Mouse (Mus musculus): ENCODE measurements around the gene Prkn.

Gene Prkn

GRCm38 (mm10) chr17:12051031-12051430 lies 1210.8 kb downstream of the Prkn start:
- DNase-seq, result no peak

DNA sequence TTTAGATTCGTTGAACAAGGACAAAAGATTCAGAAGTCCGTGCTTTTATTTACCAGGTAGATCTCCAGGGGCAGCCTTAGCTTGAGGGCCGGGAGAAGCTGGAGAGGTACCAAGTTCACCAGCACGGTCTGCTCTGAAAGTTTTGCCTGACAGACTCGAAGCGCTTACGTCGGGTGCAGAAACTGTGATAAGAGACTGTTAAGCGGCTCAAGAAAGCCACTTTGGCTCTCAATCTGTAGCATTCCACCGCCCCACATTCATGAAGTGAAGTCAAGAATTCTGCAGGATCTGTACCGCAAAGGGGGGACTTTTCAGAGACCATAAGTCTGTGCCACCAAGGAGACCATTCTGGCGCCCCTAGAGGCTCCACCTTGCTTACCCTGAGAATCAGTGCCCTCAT lies 1212.5 kb downstream of the Prkn start:
- DNase-seq, result no peak

DNA sequence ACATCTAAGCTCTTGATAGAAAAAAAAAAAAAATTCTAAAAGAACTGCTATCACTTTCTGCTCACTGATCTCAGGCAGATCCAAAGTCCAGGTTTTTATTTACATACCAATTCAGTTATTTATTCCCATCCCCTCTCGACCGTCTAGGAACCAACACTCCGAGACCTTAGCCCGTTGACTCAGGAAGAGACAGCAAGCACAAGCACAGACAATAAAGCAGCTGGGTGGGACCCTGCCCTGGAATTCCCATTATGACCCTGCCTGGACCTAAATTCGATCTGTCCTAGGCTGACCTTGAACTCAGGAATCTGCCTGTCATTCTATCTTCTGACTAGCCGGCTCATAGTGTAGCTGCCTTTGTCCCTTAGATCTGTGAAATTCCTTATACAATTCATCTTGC lies 1218.9 kb downstream of the Prkn start:
- DNase-seq, result no peak

DNA sequence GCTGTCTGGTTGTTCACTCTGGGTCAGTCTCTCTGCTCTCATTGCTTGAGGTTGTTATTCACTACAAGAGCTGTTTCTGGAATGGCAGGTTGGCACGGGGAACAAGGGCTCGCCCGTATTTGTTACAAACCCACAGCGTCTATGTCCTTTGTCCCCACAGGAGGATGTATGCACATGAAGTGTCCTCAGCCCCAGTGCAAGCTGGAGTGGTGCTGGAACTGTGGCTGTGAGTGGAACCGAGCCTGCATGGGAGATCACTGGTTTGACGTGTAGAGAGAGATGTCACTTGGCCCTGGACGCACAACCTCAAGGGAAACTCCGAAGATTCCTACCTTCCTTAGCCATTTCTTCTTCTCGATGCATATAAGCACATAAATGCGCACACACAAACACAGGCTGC lies 1221.2 kb downstream of the Prkn start:
- no peak for DNase-seq

DNA sequence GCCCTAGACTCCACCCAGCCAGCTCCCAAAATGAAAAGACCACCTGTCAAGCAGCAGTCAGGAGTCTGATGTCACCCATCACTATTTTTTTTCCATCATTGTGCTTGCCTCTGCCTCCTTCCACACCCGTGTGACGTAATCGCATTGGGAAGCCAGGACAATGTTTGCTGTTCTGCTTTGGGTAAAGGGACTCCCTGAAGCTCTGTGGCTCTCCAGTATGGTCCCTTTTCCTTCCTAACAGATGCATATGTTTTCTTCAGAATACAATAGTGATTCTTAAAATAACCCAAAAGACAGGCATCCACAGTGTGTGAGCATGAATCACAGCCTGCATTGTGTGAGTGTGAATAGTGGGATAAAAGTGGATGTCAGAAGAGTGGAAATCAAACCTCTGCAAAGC lies 1222.7 kb downstream of the Prkn start:
- DNase-seq, result no peak

GRCm38 (mm10) chr17:12063533-12063932 lies 1223.3 kb downstream of the Prkn start:
- DNase-seq, result no peak

DNA sequence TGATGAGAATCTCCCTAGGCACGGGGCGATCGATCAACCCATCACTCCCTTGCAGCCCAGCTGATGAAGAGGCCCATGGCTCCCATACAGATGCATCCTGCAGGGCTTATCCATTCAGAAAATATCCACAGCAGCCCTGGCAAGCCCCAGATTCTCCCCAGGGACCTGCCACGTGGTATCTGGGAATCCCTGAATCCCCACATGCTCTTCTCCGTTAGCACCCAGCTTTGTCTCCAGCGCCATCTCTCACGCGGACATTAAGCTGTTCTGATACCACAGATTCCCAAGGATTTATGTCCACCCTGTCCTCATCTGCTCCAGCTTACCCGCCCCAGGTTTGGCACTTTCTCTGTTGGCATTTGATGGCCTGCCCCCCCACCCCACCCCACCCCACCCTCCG lies 1225.9 kb downstream of the Prkn start:
- DNase-seq, result no peak

DNA sequence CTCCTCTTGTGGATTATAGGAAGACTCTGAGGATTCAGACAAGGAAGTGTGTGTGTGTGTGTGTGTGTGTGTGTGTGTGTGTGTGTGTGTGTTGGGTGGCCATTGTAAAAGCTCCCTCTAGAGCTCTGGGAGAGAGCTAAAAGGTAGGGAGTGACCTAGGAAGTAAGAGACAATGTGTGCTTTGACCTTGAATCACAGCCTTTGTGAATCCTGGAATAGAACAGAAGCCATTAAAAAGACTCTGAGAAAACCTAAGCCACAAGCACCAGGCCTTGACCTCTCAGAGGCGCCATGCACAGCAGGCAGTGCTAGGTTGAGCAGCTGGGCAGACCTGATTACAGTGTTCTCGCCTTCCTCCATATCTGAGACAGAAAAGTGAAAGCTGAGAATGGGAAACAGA lies 1236.6 kb downstream of the Prkn start:
- DNase-seq, result no peak

GRCm38 (mm10) chr17:12080656-12081495 lies 1240.7 kb downstream of the Prkn start:
- DNase-seq, result no peak

DNA sequence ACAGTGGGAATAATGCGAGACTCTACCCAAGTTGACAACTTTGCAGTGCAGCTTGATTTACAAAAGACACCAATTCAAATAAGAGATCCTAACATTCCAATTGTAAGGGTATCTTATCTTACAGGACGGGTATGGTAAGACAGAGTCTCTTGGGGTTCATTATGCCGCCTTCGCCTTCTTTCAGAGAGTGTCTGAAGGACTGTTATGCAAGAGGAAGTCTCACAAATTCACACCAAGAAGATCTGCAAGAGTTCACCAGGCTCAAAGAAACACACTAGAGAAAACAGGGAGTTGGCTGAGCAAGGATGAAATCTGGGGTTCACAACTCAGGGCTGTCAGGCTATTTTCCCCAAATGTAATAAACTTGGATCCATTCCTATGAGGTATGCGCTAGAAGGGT lies 1242.0 kb downstream of the Prkn start:
- no peak for DNase-seq

- no peak for DNase-seq
Observed at GRCm38 (mm10) chr17:12090261-12090927, 1250.2 kb downstream of the Prkn start.

DNA sequence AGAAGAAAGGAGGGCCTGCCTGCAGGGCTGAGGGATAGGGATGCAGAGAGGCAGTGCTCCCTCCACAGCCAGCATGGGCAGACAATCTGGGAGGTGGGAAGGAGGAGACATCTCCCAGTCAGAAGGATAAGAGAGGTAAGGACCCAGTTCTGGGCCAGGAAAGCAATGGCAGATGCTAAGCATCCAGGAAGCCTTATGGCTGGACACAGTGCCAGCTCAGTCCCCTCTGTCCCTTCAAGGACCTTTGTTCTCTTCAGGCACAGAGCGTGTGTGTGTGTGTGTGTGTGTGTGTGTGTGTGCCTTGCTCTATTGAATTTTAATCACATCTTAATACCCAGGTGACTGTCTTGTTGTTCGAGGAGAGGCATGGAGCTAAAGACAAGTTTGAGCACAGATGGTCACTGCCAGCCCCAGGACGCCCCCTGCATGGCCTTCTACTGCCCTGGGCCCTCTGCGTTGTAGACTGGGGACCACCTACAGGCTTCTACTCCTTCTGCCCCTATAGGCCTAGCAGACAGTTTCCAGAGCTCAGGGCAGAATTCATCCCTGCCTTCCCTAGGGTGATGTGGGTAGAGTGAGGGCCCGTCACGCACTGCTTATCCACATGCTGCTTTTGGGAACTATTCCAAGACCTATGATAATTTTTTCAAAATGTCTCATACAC lies 1252.8 kb downstream of the Prkn start:
- no peak for DNase-seq

DNA sequence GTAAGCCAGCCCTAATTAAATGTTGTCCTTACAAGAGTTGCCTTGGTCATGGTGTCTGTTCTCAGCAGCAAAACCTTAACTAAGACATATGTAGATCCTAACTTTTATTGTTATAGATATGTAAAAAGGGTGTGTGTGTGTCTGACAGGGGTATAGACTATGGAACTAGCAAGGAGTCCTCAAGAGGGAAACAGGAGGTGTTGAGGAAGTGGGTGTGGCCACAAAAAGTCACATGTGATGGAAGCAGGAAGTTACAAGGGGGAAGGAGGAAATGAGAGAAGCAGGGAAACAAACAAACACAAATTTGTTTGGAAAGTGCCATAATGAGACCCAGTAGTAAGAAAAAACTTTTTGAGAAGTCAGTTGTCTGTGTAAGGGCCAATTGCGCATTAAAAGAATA lies 1253.8 kb downstream of the Prkn start:
- no peak for DNase-seq

GRCm38 (mm10) chr17:12094827-12095590 lies 1254.8 kb downstream of the Prkn start:
- DNase-seq, result no peak

- DNase-seq, result no peak
Observed at GRCm38 (mm10) chr17:12099415-12099814, 1259.2 kb downstream of the Prkn start.

GRCm38 (mm10) chr17:12102326-12102725 lies 1262.1 kb downstream of the Prkn start:
- no peak for DNase-seq

- DNase-seq, result peak; percentile 52
Observed at GRCm38 (mm10) chr17:12103781-12104180, 1263.6 kb downstream of the Prkn start.

DNA sequence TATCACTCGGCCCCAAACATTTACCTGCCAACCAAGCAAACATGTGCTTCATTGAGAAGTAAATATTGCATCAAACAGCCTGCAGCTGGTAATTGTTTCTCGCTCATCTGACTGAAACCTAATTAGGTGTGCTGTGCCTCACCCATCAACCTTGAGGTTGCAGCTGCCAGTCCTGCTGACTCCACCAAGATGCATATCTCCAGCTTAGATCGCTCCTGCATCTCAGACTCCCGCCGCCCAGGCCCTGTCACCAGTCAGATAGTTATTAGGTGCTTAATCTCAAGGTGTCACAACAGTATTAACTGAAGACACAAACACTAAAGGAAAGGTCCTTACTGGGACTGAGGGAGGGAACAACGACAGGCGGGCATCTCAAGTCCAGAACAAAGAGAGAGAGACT lies 1264.1 kb downstream of the Prkn start:
- DNase-seq, result no peak

GRCm38 (mm10) chr17:12104690-12105089 lies 1264.5 kb downstream of the Prkn start:
- no peak for DNase-seq

GRCm38 (mm10) chr17:12106255-12106654 lies 1266.1 kb downstream of the Prkn start:
- DNase-seq, result no peak

Data from thymus, postnatal 14 days (tissue).